Mouse (Mus musculus) lung, embryonic 16.5 days (tissue): ENCODE measurements around the gene Ppfibp1. TPM values are rescaled to one million over a fixed set of nuclear protein-coding genes. Genes with fewer than 3 reads are reported as not detected.

Source experiments
- ATAC-seq: fragments of 200-750 bp; cut with Nextera tagmentation; 2 replicates; pipeline ENCODE4 v1.8.0; 2017; ENCODE audit warnings: low read depth, mild to moderate bottlenecking, moderate library complexity
- H3K27ac ChIP-seq: fragments of 300-500 bp; sonication (generic); 2 replicates; pipeline ENCODE4 v1.5.1; 2014; ENCODE audit warnings: mild to moderate bottlenecking, control low read depth, low read length
- H3K27me3 ChIP-seq: fragments of 300-500 bp; sonication (generic); 2 replicates; pipeline ENCODE4 v1.6.1; 2014; ENCODE audit warnings: low read depth, low read length, mixed read lengths; ENCODE audit not compliant: control insufficient read depth, insufficient read depth
- H3K36me3 ChIP-seq: fragments of 300-500 bp; sonication (generic); 2 replicates; pipeline ENCODE4 v1.6.1; 2014; ENCODE audit warnings: low read length; ENCODE audit not compliant: control insufficient read depth, insufficient read depth
- H3K4me1 ChIP-seq: fragments of 300-500 bp; sonication (generic); replicated peaks from 2 replicates; pipeline ENCODE4 v1.6.1; 2014; ENCODE audit warnings: low read length, mixed read lengths; ENCODE audit not compliant: control insufficient read depth, insufficient read depth
- H3K4me2 ChIP-seq: fragments of 300-500 bp; sonication (generic); 2 replicates; pipeline ENCODE4 v1.6.1; 2014; ENCODE audit warnings: low read depth, low read length, control low read depth
- H3K4me3 ChIP-seq: fragments of 300-500 bp; sonication (generic); 2 replicates; pipeline ENCODE4 v1.5.1; 2014; ENCODE audit warnings: mild to moderate bottlenecking, low read length, control low read depth
- H3K9ac ChIP-seq: fragments of 300-500 bp; sonication (generic); 2 replicates; pipeline ENCODE4 v1.6.1; 2014; ENCODE audit warnings: low read length, control low read depth
- H3K9me3 ChIP-seq: fragments of 300-500 bp; sonication (generic); 2 replicates; pipeline ENCODE4 v1.6.1; 2016; ENCODE audit warnings: low read length; ENCODE audit not compliant: control insufficient read depth
- WGBS: fragments of 180-500 bp; shearing (Covaris S2); extraction: QIAGEN DNeasy Blood & Tissue Kit; methylation state at CpG from one replicate; pipeline ENCODE4 v1.1.7; 2014; 5-methylcytosine and 5-hydroxymethylcytosine counted together
- polyA plus RNA-seq: library from polyadenylated mRNA; unstranded; fragments of >200 nt; fragmentation: Nextera tagmentation; extraction: Ambion mirVana; gene quantifications from 2 replicates; pipeline ENCODE4 v1.2.1, GENCODE M21; 2015

Gene Ppfibp1
- polyA plus RNA-seq, 1 experiment from 2014 or later: 50.5 TPM

DNA sequence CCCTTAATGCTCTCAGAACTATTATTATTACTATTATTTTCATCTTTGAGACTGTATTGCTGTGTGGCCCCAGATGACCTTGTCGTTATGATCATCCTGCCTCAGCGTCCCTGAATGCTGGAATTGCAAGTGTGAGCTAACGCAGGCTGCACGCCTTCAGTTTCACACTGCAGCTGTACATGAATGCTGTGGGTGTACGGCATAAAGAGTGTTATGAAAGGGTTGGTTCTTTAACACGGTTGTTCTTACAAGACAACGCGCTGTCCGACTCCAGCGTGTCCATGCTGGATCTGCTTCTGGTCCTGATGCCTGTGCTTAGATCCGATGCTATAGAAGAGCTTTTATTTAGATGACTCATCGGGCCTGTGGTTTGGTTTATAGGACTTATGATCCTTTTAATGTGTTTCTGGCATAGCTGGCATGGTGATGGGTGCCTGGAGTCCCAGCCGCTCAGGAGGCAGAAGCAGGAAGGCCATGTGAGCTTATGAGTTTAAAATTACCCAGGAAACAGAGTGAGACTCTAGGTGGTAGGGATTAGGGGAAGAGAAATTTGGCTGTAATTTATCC, 161.0 kb downstream of the Ppfibp1 start:
- H3K36me3 ChIP-seq: peaks cover 31% of the 10 kb centered on the region
- no peaks in the 10 kb centered on the region for H3K27me3 ChIP-seq
- H3K4me3 ChIP-seq: no peak overlapping the region
- 91% methylated on average over 13 of the region's 13 CpGs for WGBS
- no peaks in the 10 kb centered on the region for H3K9me3 ChIP-seq
- H3K27ac ChIP-seq: no peak overlapping the region
- H3K4me2 ChIP-seq: no peak overlapping the region
- ATAC-seq: no peak
- peaks cover 6% of the 10 kb centered on the region; the same call in 1 of the 2 replicates for H3K4me1 ChIP-seq
- H3K9ac ChIP-seq: no peak overlapping the region

DNA sequence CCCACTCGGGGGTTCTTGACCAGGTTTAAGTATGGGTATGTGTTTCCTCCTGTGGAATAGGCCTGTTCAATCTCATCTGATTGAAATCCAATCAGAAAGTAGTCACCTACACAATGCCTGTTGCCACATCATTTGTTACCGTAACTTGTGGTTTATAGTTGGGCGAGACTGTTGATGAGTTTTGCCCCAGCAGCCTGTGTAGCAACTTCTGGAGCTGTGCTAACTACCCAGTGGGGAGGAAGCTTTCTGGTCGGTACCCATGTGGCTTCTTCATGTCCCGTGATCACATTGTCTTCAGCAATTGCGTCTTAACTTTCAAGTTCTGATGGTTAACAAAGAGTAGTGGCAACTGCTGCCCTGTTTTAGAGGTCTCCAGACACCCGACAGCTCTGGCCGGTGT, 163.4 kb downstream of the Ppfibp1 start:
- Histone ChIP-seq H3K4me1 (no peaks in the 10 kb centered on the region), H3K27ac (no peak overlapping the region), H3K36me3 (peaks cover 24% of the 10 kb centered on the region), H3K9ac (no peak overlapping the region), H3K27me3 (no peaks in the 10 kb centered on the region), H3K4me3 (no peak overlapping the region), H3K9me3 (no peaks in the 10 kb centered on the region), H3K4me2 (no peak overlapping the region)
- WGBS: 91% methylated on average over 8 of the region's 8 CpGs
- no peak for ATAC-seq

DNA sequence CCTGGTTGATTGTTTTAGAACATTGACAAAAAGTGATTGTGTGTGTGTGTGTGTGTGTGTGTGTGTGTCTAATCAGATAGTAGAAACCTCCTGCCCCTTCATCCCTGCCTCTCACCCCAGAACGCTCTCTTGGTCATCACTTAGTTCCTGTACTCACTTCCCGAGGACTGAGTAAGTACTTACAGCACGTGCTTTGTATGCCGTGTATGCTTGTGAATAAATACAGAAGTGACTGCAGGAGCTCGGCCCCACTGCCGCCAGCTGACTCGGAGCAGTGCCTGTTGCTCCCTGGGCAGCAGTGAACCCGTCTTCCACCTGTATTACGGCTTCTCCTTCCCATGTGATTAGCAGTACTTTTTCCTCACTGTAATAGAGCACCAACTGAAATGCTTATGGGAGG, 164.2 kb downstream of the Ppfibp1 start:
- Histone ChIP-seq H3K4me3 (no peak overlapping the region), H3K27me3 (no peaks in the 10 kb centered on the region), H3K27ac (no peak overlapping the region), H3K36me3 (peaks cover 20% of the 10 kb centered on the region), H3K4me2 (no peak overlapping the region), H3K9me3 (no peaks in the 10 kb centered on the region), H3K4me1 (no peaks in the 10 kb centered on the region), H3K9ac (no peak overlapping the region)
- ATAC-seq: no peak
- 92% methylated on average over 9 of the region's 9 CpGs for WGBS

DNA sequence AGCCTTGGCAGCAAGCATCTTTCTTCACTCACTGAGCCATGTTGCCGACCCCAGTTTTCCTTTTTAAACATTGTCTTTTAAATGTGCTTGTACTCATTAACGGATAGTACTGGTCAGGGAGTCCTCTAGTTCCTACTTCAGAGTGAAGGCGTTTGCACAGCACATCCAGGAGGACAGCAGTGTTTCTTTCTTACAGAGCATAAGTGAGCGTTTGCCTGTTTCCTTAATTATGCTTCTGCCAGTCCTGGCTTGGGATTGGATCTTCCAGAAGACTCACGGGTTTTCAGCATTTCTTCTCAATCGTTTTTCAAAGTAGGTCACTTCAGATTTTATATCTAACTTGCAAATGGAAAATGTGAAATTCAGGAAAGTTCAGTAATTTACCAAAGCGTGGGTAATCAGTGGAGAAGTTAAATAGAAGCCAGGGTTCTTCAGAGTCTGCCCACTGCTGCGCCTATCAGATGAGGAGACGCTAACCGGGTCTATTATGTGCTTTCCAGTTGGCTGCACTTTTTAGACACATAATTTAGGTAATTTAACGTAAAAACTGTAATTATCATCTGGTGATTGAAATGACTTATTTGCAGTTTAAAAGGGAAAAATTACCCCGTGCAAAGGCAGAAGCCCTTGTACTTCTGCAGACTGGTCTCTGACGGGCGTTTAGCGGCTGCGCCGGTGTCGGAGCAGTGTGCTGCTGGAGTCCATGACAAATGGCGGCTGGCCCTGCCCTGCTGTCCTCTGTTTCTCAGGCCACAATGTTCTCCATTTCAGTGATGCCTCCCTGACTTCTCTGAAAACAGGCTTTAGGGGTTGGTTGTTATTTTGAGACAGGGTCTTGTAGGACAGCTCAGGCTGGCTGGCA, 165.7 kb downstream of the Ppfibp1 start:
- 87% methylated on average over 19 of the region's 19 CpGs for WGBS
- Histone ChIP-seq H3K27me3 (no peaks in the 10 kb centered on the region), H3K27ac (no peak overlapping the region), H3K4me3 (no peak overlapping the region), H3K9me3 (no peaks in the 10 kb centered on the region), H3K9ac (no peak overlapping the region), H3K36me3 (peaks cover 16% of the 10 kb centered on the region), H3K4me1 (no peaks in the 10 kb centered on the region), H3K4me2 (no peak overlapping the region)
- ATAC-seq: no peak

DNA sequence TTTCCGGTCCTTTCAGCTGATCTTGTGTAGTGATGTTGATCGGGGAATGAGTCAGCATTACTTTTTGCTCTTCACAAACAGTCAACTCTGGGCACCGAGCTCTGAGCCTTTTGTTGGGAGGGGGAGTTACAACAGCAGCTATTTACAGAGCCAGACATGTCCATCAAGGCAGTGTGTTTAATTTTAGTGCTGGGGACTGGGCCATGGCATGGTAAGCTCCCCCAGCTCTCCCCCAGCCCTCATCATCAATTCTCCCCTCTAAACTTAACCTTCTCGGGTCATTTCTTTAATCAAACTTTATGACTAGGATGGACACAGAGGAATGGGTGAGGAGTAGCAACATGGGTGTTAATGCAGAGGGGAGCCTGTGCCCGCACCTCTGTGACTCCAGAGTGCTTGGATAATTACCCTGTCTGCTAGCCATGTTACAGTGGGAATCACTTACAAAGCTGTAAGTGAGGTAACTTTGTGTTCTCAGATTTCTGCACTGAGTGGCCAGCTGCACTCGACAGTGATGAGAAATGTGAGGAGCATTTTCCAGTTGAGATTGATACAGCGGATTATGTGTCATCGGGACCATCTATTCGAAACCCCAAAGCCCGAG, 167.2 kb downstream of the Ppfibp1 start:
- Histone ChIP-seq H3K4me3 (no peak overlapping the region), H3K27me3 (no peaks in the 10 kb centered on the region), H3K9me3 (no peaks in the 10 kb centered on the region), H3K4me2 (no peak overlapping the region), H3K9ac (no peak overlapping the region), H3K4me1 (no peaks in the 10 kb centered on the region), H3K27ac (no peak overlapping the region), H3K36me3 (peaks cover 8% of the 10 kb centered on the region)
- WGBS: 85% methylated on average over 10 of the region's 10 CpGs
- no peak for ATAC-seq

DNA sequence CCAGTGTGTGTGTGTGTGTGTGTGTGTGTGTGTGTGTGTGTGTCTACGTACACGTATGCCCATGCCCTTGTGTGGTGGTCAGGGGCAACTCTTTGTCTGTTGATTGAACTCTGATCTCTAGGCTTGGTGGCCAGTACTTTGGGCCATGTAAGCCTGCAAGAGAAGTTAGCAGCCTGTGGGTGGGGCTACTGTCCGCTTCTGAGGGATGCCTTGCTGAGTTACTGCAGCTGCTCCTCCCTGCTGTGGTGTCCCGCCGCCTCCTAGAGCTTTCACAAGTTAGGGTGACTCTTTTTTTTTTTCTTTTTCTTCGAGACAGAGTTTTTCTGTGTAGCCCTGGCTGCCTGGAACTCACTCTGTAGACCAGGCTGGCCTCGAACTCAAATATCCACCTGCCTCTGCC, 171.0 kb downstream of the Ppfibp1 start:
- 57% methylated on average over 7 of the region's 7 CpGs for WGBS

DNA sequence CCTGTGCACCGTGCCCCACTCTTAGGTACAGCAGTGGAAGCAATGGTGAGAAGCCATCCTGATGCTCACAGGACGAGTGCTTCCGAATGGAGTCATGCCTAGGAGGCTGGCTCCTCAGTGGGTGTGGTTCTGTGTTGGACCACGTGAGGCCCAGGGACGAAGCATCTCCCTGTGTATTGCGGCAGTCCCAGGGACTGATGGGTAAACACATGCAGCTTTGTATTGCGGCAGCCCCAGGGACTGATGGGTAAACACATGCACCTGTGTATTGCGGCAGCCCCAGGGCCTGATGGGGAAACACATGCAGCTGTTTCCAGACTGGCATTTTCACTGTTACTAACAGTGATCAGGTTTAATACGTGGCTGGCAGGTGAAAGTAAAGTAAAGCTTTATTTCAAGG, 173.3 kb downstream of the Ppfibp1 start:
- H3K36me3 ChIP-seq: peaks cover 3% of the 10 kb centered on the region
- no peak for ATAC-seq
- H3K4me3 ChIP-seq: no peak overlapping the region
- no peaks in the 10 kb centered on the region for H3K9me3 ChIP-seq
- no peaks in the 10 kb centered on the region for H3K4me1 ChIP-seq
- H3K27me3 ChIP-seq: no peaks in the 10 kb centered on the region
- no peak overlapping the region for H3K9ac ChIP-seq
- WGBS: 87% methylated on average over 9 of the region's 9 CpGs
- no peak overlapping the region for H3K27ac ChIP-seq
- no peak overlapping the region for H3K4me2 ChIP-seq

More for the DNA sequence above, 171.0 kb downstream of the Ppfibp1 start:
- Histone ChIP-seq H3K9ac (no peak overlapping the region), H3K27ac (no peak overlapping the region), H3K4me3 (no peak overlapping the region), H3K27me3 (no peaks in the 10 kb centered on the region), H3K9me3 (no peaks in the 10 kb centered on the region), H3K4me2 (no peak overlapping the region), H3K36me3 (peaks cover 2% of the 10 kb centered on the region), H3K4me1 (no peaks in the 10 kb centered on the region)
- ATAC-seq: no peak; the same call in 1 of the 2 replicates

DNA sequence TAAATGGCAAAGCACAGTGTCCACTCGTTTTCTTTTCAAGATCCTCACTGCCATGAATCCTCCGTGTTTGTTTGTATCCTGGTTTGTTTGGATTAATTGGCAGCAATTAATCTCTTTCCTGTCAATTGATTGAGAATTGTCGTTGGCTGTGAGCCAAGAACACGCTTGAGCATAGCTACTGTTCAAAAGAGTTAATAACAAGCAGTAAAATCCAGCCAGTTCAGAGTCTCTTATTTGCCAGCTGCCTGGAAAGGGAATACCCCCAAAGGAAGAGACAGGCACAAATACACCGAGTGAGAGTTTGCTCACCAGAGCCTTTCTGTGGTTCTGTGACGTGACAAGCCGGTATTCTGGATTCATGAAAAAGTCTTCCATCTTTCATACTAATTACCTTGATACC, 173.7 kb downstream of the Ppfibp1 start:
- H3K4me1 ChIP-seq: no peaks in the 10 kb centered on the region
- no peak overlapping the region for H3K27ac ChIP-seq
- no peak overlapping the region for H3K4me3 ChIP-seq
- H3K4me2 ChIP-seq: no peak overlapping the region
- peaks cover 7% of the 10 kb centered on the region for H3K36me3 ChIP-seq
- WGBS: 71% methylated on average over 7 of the region's 7 CpGs
- ATAC-seq: no peak
- no peaks in the 10 kb centered on the region for H3K9me3 ChIP-seq
- H3K27me3 ChIP-seq: no peaks in the 10 kb centered on the region
- no peak overlapping the region for H3K9ac ChIP-seq

DNA sequence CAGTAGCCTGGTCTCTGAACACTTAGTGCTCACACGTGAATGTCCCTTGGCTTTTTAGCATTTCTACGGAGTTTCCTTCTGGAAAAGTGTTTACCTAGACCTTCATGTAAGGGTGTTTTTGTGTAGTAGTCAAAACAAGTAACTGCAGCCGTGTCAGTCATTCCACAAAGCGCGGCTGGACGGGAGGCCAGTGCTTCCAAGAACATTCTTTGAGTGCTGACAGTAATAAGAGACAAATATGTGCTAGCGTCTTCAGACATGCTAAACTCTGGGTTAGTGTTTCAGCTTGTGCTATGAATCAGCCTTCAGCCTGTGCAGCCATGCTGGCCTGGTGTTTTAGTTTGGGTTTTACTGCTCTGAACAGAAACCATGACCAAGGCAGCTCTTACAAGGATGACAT, 174.4 kb downstream of the Ppfibp1 start:
- Histone ChIP-seq H3K4me1 (no peaks in the 10 kb centered on the region), H3K9ac (no peak overlapping the region), H3K4me3 (no peak overlapping the region), H3K4me2 (no peak overlapping the region), H3K27me3 (no peaks in the 10 kb centered on the region), H3K9me3 (no peaks in the 10 kb centered on the region), H3K27ac (no peak overlapping the region), H3K36me3 (peaks cover 8% of the 10 kb centered on the region)
- WGBS: 81% methylated on average over 7 of the region's 7 CpGs
- ATAC-seq: no peak
